Mouse (Mus musculus) skeletal muscle tissue, adult 2 months (tissue): ENCODE measurements at regions not wholly inside any gene's neighbourhood (a gene's known extent, or its start where the extent isn't known, plus 50 kb on each side); places are given as distances from the start of the nearest gene placed in this dataset.

ENCODE experiments used
- DNase-seq: peaks from one replicate; pipeline ENCODE4 v3.0.0-alpha.2; 2012; ENCODE audit warnings: low read depth, low spot score

DNA sequence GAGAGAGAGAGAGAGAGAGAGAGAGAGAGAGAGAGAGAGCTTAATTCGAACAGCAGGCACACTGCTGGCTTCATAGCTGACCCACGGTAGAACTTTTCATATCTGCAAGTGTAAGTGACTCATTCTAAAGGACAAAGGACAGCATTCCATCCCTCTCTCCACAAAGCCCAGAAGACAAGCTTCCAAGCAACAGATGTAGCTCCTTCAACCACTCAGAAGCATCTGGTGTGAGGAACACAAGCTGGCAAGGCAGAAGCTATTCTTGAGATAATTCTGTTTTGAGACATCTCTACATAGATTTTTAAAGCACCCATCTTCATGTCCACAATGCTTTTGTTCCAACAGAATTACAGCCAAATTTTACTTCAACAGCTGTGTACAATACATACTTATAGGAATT, 294.2 kb upstream of the Gria1 start:
- DNase-seq: no peak

DNA sequence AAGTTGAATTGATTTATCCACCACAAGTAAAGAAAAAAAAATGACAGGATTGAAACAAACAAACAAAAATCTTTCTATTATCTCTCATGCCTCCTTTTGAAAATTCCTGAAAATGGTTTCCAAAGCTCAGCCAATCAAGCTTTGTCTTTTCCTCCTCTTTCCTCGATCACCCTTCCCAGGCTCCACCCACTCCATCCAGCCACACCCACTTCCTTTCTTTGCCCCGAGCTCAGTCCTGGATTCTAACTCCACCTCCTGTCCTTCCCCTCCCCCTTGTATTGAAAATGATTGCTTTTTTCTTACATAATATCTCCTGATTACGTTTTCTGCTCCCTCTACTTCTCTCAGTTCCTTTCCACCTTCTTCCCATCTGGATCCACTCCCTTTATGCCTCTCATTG, 286.0 kb upstream of the Gria1 start:
- no peak for DNase-seq

DNA sequence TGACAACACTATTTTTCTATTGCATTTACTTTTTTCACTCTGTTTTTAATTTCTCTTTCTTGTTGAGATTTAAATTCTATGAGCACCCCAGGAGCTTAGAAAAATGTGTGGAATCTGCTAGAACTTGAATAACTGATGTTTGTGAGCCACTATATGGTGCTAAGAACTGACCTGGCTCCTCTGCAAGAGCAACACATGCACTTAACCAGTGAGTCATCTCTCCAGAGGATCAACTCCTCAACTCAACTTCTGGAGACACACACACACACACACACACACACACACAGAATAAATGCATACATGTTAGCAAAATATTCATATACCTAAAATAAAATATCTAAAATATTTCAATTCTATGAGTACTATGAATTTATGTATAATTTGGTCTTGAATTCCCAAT, 285.0 kb upstream of the Gria1 start:
- DNase-seq: no peak

DNA sequence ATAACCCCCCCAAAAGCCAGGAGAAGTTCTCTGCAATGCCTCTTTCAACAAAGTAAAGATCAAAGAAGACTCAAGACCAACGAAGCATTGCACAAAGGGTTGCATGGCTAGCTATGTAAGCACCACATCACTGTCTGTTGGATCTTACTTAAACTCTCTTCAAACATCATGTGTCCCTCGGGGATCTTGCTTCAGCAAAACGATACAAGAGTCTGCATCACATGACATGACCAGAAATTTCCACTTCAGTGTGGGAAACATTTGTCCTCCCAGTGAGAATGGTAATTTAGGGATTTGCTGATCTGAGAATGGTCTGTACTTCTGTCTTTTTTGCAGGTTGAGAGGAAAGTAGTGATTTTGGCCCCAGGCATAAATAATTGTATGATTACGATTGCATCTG, 283.6 kb upstream of the Gria1 start:
- DNase-seq: peak; percentile 4

DNA sequence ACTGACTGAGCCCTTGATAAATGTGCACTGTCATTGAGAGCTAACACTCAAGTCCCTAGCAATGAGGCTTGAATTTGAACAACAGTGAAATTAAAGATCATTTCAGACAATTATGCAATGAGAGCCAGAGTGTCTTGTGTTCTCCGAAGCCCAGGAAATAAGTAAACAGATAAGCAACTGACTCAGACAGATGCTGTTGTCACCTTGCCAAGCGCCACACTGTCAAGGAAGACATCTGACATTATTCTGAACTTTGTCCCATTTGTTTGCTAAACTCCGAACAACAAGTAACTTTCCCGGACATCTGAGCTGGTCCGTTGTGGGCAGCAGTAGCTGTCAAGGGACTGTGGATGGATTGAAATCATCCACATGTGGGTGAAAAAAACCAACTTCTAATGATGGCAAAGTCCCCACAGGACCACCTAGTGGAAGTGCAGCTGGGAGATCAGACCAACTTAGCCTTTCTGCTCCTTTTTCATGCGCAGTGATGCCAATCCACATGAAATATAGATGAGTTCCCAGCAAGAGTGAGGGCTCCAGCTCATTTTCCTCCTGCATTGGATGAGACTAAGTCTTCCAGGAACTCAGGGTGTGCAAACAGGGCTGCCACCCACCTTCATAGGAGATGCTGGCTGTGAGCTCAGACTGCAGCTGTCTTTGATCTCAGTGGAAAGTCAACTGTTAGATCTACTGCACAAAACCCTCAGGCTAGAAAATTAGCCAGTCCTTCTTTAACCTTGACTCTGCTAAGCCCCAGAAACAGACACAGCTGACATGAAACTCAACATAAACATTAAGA, 282.8 kb upstream of the Gria1 start:
- DNase-seq: peak; percentile 5

DNA sequence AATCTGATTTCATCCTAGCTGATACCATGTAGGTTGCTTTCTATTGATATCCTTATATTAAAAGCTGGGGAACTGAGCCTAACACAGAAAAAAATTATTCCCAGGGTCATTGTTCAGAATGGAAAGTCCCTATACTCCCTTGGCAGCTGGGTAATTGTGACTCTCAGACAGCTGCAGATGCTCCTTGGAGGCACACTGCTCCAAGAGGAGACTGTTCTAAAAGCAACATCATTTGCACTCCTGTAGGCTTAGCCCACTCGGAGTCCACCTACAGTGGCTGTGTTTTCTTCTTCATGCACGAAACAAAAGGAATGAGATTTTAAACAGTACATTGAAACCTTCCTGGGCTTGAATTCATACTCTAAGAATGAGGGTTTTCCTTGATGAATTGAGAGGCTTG, 269.3 kb upstream of the Gria1 start:
- no peak for DNase-seq

DNA sequence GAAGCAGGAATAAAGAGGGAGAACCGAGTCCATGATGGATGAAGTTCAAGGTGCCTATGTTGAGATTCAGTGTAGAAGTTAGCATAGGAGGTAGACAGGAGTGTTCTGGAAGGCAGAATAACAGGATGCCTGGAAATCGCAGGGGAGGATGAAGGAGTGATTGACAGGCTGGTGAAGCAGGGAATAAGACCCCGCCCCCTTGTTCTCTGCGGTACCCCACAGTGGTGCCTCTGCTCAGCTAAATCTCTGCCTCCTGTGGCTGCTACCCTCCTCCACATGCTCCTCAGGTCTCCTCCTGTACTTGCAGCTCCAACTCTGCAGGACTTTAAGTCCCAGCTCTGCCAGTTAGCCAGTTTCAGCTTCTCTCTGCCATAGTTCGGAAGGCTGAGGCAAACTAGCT, 261.2 kb upstream of the Gria1 start:
- no peak for DNase-seq

DNA sequence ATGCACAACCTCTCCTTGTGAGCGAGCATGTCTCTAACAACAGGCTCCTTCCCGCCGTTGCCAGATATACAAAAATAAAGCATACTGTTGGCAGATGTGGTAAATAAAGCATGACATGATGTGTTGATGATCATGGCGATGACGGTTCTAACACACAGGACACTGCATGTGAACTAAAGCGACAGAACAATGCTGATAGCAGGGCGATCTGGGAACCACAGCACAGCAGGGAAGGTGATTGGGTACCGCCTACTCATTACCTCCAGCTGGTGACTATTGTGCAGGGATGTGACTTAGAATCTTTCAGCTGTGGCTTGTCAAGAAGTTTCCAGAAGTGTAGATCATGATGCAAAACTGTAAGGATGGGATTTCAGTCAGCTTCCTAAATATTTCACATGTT, 260.5 kb upstream of the Gria1 start:
- no peak for DNase-seq

DNA sequence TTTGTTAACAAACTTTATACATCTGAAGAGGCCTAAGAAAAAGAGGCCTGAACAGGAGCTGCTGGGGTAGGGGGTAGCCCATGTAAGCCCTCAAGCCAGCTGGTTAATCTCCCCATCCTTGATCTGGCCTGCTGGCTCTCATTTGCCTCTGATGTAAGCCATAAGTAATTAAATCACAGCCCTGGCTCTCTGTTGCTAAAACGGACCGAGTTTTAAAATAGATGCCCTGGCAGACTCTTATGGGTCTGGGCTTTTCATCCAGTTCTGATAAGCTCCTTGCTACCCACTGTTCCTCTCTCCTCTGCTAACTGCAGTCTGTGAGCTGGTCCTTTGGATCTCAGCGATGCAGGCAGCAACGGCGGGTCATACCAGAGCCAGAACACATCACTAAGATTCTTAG, 259.3 kb upstream of the Gria1 start:
- no peak for DNase-seq

DNA sequence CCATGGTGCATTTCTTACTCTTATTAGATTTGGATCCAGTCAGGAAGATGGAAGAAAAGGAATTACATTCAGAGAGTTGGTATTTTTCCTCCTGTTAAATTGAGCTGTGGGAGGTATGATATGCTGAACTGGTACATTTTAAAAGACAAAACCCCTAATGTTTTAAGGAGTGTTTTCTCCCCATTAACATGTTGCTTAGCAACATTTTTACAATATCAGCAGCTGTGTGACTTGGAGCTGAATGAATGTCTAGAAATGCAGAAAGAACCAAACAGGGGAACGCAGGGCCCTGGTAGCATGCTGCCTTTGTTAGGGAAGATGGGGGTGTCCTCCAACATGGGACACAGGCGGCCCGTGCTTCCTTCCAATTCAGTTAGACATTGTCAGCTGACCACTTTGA, 257.5 kb upstream of the Gria1 start:
- no peak for DNase-seq

DNA sequence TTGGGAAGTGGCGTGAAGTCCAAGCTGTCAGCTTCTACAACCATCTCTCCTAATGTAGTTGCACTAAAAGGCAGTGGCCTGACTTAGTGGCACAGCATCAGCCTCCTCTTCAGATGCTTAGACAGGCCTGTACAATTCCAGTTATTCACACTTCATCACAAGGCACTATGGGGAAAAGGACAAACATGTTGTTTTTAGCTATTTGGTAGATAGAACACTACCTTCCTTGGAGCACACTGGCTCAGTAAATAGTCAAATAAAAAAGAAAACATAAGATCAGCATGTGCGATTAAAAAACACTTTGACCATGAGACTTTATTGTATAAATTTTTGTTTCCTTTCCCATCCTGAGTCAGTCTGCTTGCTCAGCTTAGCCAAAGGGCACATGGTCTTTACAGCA, 250.7 kb upstream of the Gria1 start:
- no peak for DNase-seq

DNA sequence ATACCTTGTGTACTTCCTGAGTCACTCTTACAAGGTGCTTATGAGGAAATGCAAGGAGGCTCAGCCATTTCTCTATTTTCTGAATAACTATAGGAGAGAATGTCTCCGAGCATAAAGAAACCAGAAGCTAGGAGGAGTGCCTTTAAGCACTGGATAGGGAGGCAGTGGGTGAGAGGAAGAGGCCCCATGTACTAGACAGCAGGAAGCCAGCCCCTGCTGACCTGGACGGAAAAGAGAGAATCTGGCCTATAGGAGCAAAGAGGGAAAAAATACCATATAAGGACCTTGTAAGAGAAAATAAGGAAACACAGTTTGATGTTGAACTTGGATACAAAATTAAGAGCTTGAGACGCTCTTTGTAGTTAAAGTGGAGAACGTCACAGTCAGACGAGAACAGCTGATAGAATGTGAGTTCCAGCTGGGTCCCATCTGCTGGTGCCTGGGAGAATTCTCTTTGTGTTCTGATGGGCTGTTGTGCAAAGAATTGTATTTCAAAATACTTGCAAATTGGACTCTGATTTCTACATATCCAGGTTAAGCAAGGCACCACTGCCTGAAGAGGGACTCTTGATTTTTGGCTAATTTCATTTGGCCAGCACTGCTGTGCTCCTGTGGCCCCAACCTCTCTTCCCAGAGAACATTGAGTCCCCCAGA, 248.6 kb upstream of the Gria1 start:
- peak; percentile 4 for DNase-seq

DNA sequence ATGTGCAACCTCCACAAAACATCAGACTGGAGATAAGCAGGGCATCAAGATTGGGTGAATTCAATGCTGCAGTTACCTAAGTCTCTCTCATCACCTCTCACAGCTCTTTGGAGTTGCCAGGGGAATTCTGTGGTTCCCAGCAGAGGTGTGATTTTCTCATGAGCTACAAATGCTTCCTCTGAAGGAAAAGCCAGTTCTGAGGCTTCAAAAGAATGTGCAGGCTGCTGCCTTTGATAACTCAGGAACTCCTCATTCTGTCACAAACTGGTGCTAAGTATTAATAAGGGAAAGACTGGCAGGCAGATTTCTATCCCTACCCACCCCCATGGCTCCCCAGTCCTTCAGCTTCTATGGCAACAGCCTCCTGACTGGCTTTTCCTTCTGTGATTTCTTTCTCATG, 243.8 kb upstream of the Gria1 start:
- DNase-seq: no peak

DNA sequence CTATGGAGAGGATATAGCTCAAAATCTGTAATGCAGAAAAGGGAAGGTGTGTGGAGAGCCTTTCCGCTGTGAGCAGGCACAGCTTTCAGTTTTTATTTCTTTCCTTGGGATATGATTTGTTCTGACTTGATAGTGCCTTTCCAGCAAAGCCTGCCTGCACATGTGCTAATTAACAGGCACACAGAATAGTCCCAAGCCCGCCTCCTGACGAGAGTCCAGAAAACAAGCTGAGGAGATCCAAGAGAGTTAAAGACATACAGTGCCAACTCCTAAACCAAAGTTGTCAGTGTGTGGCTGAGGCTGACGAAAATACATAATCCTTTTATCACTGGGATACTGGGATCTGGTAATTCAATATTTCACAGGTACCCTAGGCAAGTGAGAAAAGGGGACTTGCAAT, 224.8 kb upstream of the Gria1 start:
- no peak for DNase-seq

DNA sequence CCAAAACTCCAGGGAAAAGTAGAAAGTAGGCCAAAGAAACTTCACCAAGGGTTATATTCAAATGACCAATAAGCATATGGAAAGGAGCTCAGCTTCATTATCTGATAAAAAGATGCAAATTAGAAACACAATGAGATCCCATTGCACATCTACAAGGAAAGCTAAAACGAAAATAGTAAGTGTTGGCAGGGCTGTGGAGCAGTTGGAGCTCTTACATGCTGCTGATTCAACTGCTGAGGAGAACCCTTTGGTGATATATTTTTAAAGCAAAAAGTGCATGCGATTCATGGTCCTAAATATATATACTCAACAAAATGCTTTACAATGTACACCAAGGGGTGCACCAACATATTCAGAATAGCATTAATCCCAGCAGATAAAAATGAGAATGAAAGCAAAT, 218.5 kb upstream of the Gria1 start:
- DNase-seq: no peak

DNA sequence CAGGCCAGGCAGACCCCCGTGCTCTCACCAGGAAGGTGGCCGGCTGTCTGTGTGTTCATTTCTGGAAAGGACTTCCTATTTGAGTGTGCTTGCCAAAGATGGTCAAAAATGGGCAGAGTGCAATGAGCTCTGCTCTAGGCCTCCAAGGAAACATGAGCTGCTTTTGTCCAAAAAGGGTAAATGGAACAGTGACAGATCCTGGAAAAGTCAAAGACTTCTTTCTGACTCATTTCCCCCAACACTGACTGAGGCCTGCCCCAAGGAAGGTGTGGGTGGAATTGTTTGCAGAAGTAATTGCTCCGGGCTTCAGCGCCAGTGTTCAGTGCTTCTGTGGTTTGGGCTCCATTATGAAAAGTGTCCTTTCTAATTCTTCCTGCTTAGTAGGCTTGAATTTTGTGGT, 203.9 kb upstream of the Gria1 start:
- DNase-seq: no peak

DNA sequence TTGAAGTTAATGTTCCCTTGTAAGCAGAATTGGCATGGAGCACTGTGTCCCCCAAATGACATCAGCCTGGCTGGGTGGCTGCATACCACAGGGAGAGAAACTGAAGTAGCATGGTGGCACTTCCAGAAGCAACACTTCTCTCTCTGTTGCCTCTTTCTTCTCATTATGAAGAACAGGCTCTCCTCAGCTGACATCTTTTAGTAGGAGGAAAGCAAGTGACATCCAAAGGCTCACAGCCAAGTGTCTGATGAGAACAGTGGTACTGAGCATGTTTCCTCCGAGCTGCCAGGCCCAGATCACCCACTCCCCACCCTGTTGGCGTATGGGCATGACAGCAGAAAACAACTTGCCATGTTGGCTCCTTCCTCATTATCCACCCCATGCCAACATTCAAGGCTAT, 201.0 kb upstream of the Gria1 start:
- DNase-seq: no peak

DNA sequence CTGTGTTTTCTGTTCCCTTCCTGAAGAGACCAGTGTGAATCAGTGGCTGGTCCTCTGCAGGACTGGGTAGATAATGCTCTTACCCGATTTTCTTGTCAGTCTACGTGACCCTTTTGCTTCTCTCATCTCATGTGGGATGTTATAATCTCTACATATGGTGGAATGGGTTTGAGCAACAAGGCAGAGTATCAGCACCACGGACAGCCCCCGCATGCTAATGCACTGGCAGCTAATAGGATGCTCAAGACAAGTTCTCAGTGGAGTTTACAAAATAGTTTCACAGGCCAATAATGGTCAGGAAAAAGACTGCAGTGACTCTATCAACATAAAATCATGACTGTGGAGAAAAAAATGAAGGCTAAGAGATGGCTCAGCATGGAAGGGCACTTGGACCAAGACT, 199.1 kb upstream of the Gria1 start:
- DNase-seq: no peak

DNA sequence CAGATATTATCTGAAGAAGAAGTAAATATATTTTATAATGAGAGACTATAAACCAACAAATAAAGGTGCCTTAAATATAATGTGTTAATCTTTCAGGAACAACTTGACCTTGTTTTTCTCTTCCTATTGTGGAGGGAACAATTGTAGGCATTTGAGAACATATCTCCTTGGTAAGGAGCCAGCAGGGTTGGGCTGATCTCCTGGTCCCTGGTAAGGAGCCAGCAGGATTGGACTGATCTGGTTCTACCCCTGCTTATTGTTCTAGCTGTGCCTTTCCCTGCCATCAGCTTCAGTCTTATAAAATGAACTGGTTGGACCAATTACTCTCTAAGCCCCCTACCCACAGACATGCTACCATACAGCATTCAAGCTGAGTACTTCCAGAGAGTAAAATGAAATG, 187.7 kb upstream of the Gria1 start:
- no peak for DNase-seq

DNA sequence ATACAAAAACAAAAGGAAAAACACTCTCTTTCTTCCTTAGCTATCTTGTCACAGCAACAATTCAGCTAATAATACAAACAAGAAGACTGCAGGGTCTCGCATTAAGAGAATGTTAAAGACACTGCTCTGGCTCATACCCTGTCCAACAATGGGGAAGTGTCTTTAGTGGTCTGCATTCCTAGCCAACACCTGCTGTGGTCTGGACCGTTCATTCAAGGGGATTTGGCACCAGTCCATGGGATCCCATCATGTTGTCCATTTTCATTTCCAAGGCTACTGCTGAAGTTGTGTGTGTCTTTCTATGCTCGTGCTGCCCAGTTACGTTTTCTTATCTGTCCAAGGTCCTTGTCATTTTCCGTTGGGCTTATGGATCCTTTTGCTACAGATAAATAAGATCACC, 183.7 kb upstream of the Gria1 start:
- DNase-seq: no peak

DNA sequence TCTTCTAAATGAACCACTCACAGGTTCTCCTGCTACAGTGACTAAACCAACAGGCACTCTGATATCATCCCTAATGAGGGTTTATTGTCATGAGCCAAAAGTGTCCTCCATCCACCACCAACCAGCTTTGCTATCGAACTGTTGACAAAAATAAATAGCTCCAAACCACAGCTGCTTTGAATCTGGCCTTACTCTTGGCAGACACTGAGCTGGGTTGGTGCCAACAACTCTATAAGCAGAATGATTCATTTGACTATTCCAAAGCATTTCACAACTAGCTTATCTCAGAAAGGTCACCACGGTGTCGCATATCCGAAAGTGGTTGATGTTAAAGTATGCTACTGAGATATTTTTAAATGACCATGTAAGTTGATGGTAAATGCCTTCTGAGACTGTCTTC, 148.5 kb upstream of the Gria1 start:
- no peak for DNase-seq

DNA sequence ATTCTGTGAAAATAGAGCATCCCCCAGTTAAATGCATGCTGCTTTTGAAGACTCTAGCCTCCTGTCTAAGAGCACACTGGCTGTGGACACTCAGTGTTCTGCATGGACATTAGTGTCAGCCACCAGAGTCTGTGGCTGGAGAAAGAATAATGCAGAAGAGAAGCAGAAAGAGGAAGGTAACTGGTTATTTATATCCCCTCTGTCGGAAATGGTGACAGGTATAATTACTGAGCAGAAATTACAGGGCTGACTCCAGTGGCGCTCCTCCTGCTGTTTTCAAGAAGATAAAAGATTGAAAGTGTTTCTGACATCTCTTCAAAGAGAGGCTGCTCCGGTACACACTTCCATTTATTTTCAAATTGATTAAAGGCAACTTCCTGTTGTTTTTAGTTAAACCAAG, 139.5 kb upstream of the Gria1 start:
- DNase-seq: no peak

DNA sequence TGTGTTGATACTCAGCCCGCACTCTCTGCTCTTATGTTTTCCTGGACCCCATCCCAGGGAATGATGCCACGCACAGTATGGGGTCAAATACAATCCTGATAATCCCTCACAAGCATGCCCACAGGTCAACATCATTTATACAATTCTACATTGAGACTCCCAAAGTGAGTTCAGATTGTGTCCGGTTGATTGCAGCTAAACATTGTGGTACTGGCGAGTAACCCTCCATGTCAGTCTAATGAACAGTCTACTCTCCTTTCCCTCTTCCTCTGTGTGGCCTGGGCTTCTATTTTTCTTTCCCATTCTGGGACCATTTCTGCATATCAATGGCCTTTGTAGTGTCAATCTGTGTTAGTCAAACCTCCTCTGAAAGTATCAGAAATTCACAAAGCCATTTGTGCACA, 112.6 kb upstream of the Gria1 start:
- no peak for DNase-seq

DNA sequence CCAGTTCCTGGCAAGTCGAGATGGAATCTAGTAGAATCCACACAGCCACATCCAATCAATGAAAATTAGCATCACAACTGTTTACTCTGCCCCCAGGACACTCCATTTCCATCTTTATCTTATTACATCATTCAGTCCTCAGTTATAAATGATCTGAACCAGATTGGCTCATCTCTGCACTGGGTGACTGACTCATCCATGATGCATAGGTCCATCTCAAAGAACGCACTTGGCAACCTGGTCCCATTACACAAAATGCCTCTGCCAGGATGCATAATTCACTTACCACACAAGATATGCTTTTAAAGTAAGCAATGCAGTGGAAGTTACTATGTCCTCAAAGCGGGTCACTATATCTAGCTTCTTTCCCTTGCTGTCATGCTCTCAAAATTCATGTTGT, 110.0 kb upstream of the Gria1 start:
- no peak for DNase-seq
